Mouse (Mus musculus): Measurements from ENCODE around the gene Vdac2.

The Vdac2 gene

DNA sequence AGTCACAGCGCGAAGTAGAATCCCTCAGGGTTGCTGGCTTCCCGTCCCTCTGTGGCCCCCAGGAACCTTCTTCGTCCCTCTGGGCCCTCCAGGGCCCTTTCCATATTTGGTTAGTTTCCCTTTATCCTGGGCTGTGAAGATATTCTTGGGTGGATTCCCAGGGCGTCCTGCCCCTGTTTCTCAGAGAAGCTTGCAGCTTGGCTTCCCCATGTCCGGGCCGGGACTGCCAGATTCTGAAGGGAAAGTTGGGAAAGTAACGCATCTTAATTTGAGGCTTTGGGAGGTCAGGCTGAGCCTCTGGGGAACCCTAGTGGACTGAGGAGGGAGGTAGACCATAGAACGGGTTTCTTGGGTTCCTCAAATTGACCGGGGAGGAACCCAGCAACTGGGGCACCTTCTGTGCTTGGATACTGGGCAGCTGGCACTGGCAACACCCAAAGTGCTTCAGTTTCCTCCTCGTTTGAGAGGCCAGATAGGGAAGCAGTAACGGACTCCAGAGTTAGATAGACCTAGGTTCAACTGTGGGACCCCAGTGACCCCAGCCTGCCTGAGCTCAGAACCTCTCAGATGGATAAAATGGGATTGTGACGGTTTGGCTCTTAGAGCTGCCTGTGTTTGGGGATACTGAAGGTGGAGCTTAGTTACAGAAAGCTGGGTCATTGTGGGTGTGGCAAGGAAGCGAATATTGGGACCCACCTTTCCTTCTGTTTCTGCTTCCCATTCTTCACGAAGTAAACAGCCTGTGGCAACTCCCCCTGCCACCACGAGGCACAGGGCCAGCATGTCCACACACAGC, 27.2 kb downstream of the Vdac2 start:
- ATAC-seq (ENCODE audit: low TSS enrichment), result no peak

DNA sequence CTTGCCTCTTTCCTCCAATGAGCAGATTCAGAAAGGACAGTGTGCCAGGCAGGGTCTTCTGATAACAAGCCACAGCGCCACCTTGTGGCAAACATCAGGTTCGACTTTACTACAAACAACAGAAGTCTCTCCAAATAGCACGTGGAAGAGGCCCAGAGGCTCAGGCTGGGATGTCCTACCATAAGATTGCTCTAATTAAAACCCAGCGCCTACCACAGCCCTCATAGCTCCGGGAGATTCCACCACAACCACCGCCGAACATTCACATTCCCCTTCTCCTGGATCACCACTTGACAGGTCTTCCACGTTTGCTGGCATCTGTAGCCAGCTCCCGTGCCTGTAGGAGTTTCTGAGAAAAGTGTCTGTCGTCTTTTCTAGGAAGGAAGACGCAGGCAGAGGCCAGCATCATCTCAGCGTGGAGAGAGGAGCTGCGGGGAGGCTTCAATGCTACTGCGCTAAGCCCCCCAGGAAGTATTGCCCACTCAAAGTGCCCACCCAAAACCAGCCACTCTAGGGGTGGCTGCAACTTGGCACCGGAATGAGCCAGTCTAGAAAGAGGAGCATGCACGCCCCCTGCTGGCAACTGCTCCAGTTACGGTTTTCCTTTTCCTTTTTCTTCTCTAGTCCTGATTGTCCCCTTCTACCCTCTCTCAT, 28.5 kb downstream of the Vdac2 start:
- ATAC-seq (ENCODE audit: low TSS enrichment), result peak; percentile 65

DNA sequence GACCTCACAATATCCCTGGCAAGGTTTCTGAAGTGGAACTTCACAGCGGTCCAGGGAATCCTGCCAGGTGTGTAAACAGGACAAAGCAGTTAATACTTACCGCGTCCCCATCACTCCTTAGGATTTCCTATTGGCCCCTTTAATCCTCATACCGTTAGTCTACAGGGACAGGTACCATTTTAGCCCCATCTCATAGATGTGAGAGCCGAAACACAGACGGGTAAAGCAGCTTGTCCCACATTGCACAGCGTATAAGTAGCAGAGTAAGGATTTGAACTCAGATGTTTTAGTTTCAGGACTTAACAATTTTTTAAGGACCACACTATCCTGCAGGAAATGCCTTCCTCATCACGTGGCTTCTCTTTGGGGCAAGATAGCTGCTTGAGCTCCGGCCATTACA, 29.2 kb downstream of the Vdac2 start:
- no peak for ATAC-seq (ENCODE audit: low TSS enrichment)

DNA sequence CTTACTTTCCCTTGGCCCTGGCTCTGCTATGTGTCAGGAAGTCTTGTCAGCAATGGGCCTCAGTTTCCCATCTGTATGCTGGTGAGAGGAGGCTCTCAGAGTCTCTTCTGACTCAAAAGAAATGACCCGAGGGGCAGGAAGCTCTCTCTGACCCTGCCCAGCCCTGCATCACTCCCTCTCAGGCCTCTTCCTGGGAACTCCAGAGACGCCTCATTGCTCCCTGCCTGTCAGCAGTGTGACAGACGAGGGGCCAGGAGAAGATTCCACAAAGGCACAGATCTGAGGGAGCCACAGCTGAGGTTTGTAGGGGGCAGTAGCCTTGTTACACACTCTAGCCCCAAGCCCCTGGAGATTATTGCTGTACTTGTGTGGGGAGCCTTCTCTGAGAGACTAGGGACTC, 30.9 kb downstream of the Vdac2 start:
- no peak for ATAC-seq (ENCODE audit: low TSS enrichment)

DNA sequence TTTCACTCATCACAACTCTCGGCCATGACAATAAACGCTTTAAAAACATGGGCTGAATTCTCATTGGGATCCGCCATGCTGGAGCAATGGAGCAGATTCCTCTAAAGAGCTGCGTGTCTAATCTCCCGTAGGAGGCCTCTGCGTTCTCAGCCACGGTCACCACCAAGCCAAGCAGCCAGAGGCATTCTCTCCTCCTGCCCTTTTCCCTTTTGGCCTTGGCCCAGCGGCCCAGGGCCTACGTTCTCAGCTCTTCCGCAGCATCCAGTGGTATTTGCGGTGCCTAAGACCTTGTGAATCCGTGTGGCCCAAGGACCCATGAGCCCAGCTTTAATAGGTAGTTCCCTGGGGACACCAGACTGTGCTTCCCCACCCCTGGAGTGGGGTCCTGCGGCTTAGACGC, 31.8 kb downstream of the Vdac2 start:
- no peak for ATAC-seq (ENCODE audit: low TSS enrichment)

DNA sequence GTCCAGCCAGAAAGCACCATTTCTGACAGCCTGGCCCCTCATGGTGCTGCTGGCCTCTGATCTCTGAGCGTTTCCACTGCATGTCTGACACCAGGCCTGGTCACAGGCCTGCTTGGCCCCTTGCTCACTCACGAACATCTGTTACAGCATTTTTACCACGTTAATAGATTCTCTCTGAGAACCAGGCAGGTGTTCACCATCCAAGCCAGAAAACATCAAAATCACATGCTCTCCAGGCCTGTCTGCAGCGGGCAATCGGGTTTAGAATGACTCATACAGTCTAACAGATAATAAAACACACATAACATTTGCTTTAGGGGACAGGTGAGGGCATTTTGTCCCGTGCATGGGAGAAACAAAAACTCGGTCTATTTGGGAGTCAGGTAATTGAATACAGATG, 41.3 kb downstream of the Vdac2 start:
- no peak for ATAC-seq (ENCODE audit: low TSS enrichment)

DNA sequence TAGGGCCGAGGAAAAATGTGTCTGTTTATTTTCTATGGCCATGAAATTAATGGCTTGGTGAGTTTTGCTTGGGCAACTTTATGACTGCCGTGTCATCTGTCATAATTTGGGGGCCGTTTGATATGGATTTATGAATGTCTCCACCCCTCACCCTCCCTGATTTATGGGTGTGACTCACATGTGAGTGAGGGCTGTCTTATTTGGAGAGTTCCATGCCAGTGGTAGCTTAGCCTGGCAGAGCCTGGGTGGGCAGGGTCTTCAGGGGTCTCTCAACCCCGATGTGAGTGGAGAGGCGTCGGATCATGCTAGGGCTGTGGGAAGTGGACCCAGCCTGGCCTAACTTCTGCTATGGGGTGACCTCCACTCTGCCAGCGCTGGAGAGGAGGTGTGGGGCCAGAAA, 41.8 kb downstream of the Vdac2 start:
- no peak for ATAC-seq (ENCODE audit: low TSS enrichment)

DNA sequence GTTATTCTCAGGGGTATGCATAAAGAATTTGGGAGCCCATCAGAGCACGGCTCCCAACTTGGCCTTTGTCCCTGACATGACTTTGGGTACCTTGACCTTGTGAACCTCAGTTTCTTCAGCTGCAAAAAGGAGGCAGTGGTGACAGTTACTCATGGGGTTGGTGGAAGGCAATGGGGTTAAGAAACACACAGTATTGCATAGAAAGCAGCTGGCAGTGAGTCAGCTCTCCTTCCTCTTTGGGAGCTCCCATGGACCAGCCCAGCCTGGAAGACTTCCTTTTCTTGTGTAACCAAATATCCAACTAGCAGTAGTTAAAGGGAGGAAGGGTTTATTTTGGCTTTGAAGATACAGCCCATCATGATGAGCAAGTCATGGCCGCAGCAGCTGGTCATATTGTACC, 65.4 kb downstream of the Vdac2 start:
- ATAC-seq (ENCODE audit: low TSS enrichment), result no peak

DNA sequence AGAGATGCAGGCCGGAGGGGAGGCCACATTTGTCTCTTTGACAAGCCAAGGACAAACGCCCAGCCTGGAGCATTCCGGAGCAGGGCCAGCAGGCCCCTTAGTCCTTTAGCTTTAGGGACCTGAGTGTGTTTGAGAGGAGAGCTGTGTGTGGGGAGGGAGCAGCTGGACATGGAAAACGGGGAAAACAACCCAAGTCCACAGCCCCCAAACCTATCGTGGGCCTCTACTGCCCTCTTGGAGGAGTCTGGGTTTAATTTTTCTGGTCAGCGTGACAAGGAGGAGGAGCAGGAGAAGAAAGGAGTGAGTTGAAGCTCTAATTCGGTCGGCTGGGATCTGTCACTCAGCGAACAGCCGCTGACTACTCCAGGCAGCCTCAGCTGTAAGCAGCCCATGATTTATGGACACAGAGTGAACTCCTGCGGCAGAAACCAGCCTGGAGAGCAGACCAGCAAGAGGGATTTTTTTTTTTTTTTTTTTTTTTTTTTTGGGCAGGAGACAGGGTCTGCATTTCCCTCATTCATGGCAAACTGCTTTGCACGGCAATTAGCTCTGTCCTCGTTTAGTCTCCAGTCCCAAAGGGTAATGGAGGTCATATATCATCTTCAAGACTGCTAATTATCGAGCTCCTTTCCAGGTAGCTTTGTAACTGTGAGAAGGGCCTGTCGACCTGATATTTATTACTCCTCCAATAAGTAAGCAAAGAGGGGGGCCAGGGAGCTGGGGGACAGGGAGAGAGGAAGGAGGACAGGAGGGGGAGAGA, 66.7 kb downstream of the Vdac2 start:
- no peak for ATAC-seq (ENCODE audit: low TSS enrichment)

DNA sequence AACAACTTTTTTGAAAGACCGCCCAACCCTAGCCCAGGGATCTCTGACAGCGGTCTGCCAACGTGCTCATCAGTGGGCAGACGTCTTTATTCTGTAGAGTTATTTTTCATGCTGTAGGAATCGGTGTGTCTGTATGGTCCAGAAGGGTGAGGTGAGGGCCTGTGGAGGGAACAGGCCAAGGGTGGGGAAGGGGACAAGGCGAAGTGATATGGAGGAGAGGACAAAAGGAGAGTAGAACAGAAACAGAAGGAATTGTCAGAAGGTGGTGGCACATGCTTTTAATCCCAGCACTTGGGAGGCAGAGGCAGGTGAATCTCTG, 67.3 kb downstream of the Vdac2 start:
- no peak for ATAC-seq (ENCODE audit: low TSS enrichment)

Data from frontal cortex, adult (tissue).